Mouse (Mus musculus) neural tube, embryonic 11.5 days (tissue): Measurements from ENCODE around the gene Relch. TPM values are rescaled to one million over a fixed set of nuclear protein-coding genes. Genes with fewer than 3 reads are reported as not detected.
"Not testable (repeated sequence)": the region's sequence is repeated elsewhere in the genome, so short reads cannot be mapped to it uniquely, and the experiment has no call there.

ENCODE experiments used
- ATAC-seq: fragments of 200-750 bp; cut with Nextera tagmentation; 2 replicates; pipeline ENCODE4 v1.8.0; 2017; ENCODE audit warnings: moderate number of reproducible peaks, mild to moderate bottlenecking, moderate TSS enrichment, moderate library complexity; ENCODE audit not compliant: insufficient read depth, low FRiP score, low TSS enrichment
- DNase-seq: peaks from one replicate; pipeline ENCODE4 v3.0.0-alpha.2; 2015; ENCODE audit warnings: low spot score
- H3K27ac ChIP-seq: fragments of 300-500 bp; sonication (generic); 2 replicates; pipeline ENCODE4 v1.5.1; 2014; ENCODE audit warnings: low read depth, mild to moderate bottlenecking, low read length
- H3K27me3 ChIP-seq: fragments of 300-500 bp; sonication (generic); 2 replicates; pipeline ENCODE4 v1.6.1; 2014; ENCODE audit warnings: mild to moderate bottlenecking, low read length, mixed read lengths; ENCODE audit not compliant: control insufficient read depth, insufficient read depth
- H3K36me3 ChIP-seq: fragments of 300-500 bp; sonication (generic); 2 replicates; pipeline ENCODE4 v1.6.1; 2014; ENCODE audit warnings: mild to moderate bottlenecking, low read length, moderate library complexity, mixed read lengths; ENCODE audit not compliant: control insufficient read depth, insufficient read depth
- H3K4me1 ChIP-seq: fragments of 300-500 bp; sonication (generic); 2 replicates; pipeline ENCODE4 v1.6.1; 2014; ENCODE audit warnings: low read length, mixed read lengths; ENCODE audit not compliant: control insufficient read depth, insufficient read depth
- H3K4me2 ChIP-seq: fragments of 300-500 bp; sonication (generic); 2 replicates; pipeline ENCODE4 v1.6.1; 2014; ENCODE audit warnings: low read depth, mild to moderate bottlenecking, moderate library complexity
- H3K4me3 ChIP-seq: fragments of 300-500 bp; sonication (generic); 2 replicates; pipeline ENCODE4 v1.5.1; 2014; ENCODE audit warnings: low read depth, low read length
- H3K9ac ChIP-seq: fragments of 300-500 bp; sonication (generic); 2 replicates; pipeline ENCODE4 v1.6.1; 2014; ENCODE audit warnings: mild to moderate bottlenecking, low read length
- H3K9me3 ChIP-seq: fragments of 300-500 bp; sonication (generic); 2 replicates; pipeline ENCODE4 v1.6.1; 2016; ENCODE audit warnings: low read length; ENCODE audit not compliant: control insufficient read depth
- WGBS: fragments of 180-500 bp; shearing (Covaris S2); extraction: QIAGEN DNeasy Blood & Tissue Kit; methylation state at CpG from one replicate; pipeline ENCODE4 v1.1.7; 2014; 5-methylcytosine and 5-hydroxymethylcytosine counted together
- polyA plus RNA-seq: library from polyadenylated mRNA; unstranded; fragments of >200 nt; fragmentation: Nextera tagmentation; extraction: Ambion mirVana; gene quantifications from 2 replicates; pipeline ENCODE4 v1.2.1, GENCODE M21; 2014

Relch gene
- polyA plus RNA-seq, 1 experiment from 2014 or later: 32.1 TPM

DNA sequence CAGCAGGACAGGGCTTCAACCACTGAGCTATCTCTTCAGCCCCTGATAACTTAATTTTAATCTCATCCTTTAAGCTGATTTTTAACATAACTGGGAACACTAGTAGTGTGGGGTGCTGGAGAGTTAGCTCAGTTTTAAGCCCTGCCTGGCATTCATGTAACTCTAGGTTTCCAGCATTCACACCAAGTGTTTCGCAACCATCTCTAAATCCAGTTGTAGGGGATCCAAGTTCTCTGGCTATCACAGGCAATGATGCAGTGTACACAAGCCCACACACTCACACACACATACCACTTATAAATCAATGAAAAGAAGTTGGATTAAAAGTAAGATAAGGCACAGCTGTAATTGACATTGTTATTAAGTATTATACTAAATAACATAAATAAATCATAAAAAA, 54.7 kb downstream of the Relch start:
- Histone ChIP-seq H3K27me3 (no peaks in the 10 kb centered on the region), H3K4me3 (no peak overlapping the region), H3K9ac (no peak overlapping the region), H3K4me2 (no peak overlapping the region), H3K27ac (no peak overlapping the region), H3K4me1 (no peaks in the 10 kb centered on the region), H3K9me3 (no peaks in the 10 kb centered on the region), H3K36me3 (no peaks in the 10 kb centered on the region)
- no peak for ATAC-seq
- 100% methylated on average over 1 of the region's 1 CpGs for WGBS
- no peak for DNase-seq

DNA sequence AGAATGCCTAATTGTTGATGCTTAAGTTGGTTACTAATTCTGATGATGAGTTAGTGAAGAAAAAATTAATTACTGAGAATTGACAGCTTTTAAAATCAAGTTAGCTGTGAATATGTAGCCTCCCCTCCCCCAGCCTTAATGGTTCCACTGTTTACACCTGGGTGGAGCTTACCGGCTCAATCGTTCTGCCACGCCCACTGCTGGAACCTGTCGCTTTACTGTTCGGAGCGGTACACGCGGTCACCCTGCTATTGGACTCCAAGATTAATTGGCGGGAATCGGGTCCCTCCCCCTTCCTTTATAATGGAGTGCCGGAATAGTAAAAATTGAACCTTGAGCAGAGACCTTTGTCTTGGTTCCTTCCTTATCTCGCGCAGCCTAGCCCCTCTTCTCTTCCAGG, 65.6 kb downstream of the Relch start:
- H3K9me3 ChIP-seq, H3K36me3 ChIP-seq, ATAC-seq, DNase-seq, H3K27me3 ChIP-seq, H3K27ac ChIP-seq, H3K4me2 ChIP-seq, H3K4me1 ChIP-seq, H3K4me3 ChIP-seq, H3K9ac ChIP-seq: not testable (repeated sequence)
- WGBS: 94% methylated on average over 13 of the region's 13 CpGs

DNA sequence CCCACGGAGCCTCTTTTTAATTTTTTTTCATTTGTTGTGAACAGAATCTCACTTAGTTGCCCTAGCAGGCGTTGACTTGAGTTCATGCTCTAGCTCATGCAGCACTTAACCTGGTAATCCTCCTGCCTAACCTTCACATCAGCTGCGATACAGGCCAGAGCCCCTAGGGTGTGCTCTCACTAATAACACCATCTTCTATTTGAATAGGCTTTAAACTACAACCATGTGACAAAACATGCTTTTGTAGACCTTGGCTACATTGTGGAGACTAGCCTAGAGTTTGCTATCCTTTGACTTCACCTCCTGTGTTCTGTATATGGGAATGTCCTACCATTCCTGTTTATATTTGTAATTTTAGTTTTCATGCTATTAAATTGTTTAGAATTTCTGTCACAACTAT, 71.7 kb downstream of the Relch start:
- DNase-seq (no peak), ATAC-seq (no peak)
- Histone ChIP-seq H3K9ac (no peak overlapping the region), H3K27ac (no peak overlapping the region), H3K4me2 (no peak overlapping the region), H3K4me1 (no peaks in the 10 kb centered on the region), H3K36me3 (no peaks in the 10 kb centered on the region), H3K9me3 (no peaks in the 10 kb centered on the region), H3K4me3 (no peak overlapping the region), H3K27me3 (no peaks in the 10 kb centered on the region)
- 79% methylated on average over 3 of the region's 3 CpGs for WGBS

DNA sequence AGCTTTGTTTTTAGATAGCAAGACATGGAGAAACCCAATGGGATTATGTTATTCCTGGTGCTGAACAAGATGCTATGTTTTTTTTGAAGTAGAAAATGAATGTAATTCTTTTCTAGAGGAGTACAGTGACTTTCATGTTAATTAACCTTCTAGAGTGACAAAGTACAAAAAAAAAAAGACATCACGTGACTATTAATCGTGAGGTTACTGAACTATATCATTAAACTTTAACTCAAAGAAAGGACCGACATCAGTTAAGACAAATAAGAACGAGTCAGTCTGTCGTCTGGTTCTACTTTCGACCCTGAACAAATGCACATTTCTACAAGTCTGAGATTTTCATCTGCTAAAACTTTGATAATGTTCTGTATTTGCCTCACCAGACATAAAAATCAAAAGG, 74.7 kb downstream of the Relch start:
- H3K4me2 ChIP-seq: no peak overlapping the region
- ATAC-seq (no peak), DNase-seq (no peak)
- H3K27ac ChIP-seq: no peak overlapping the region
- H3K36me3 ChIP-seq: 0 out of 2 replicates have a peak, but pooled peaks cover 2% of the 10 kb centered on the region
- 95% methylated on average over 6 of the region's 6 CpGs for WGBS
- no peaks in the 10 kb centered on the region for H3K4me1 ChIP-seq
- H3K27me3 ChIP-seq: no peaks in the 10 kb centered on the region
- H3K9me3 ChIP-seq: no peaks in the 10 kb centered on the region
- H3K9ac ChIP-seq: no peak overlapping the region
- no peak overlapping the region for H3K4me3 ChIP-seq

DNA sequence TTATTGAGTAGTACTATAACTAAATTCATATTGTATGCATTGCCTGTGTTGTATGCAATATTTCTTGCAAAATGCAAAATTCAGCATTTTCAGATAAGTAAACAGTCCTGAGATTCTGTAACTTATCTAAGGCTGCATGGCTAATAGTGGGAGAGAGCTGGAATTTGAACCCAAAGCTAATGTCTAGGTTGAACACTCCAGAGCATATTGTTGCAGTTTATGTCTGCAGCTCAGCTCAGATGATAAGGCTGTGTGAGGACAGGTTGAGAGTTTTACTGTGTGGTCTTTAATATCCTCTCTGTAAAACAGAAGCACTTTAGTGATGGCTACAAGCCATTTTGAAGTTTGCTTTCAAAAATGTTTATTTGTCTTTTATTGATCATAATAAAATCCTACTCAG, 75.8 kb downstream of the Relch start:
- no peaks in the 10 kb centered on the region for H3K9me3 ChIP-seq
- H3K4me3 ChIP-seq: no peak overlapping the region
- peaks cover 2% of the 10 kb centered on the region; the same call in 1 of the 2 replicates for H3K36me3 ChIP-seq
- H3K9ac ChIP-seq: no peak overlapping the region
- H3K4me1 ChIP-seq: no peaks in the 10 kb centered on the region
- ATAC-seq (no peak), DNase-seq (no peak)
- H3K27me3 ChIP-seq: no peaks in the 10 kb centered on the region
- H3K4me2 ChIP-seq: no peak overlapping the region
- no peak overlapping the region for H3K27ac ChIP-seq

DNA sequence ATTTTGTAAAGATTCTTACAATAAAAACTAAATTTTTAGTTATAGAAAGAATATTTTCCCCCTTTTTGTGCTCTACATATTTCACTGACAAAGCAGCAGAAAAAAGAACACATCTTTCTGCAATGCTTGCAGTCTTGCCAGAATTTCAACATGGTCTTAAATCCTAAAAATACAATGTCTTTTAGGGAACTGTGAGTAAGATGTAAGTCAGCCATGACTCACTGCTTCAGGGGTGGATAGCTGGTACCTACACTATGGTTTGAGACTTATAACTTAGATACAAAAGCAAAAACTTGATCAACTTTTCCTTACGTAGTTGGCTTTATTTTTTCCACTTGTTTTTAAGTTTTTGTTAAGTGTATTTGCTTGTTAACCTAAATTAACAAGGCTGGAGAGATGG, 78.8 kb downstream of the Relch start:
- Histone ChIP-seq H3K27me3 (no peaks in the 10 kb centered on the region), H3K27ac (no peak overlapping the region), H3K9me3 (no peaks in the 10 kb centered on the region), H3K4me1 (no peaks in the 10 kb centered on the region), H3K4me2 (no peak overlapping the region), H3K36me3 (peaks cover 2% of the 10 kb centered on the region; the same call in 1 of the 2 replicates), H3K9ac (no peak overlapping the region), H3K4me3 (no peak overlapping the region)
- WGBS: 88% methylated on average over 1 of the region's 1 CpGs
- DNase-seq (no peak), ATAC-seq (no peak)

DNA sequence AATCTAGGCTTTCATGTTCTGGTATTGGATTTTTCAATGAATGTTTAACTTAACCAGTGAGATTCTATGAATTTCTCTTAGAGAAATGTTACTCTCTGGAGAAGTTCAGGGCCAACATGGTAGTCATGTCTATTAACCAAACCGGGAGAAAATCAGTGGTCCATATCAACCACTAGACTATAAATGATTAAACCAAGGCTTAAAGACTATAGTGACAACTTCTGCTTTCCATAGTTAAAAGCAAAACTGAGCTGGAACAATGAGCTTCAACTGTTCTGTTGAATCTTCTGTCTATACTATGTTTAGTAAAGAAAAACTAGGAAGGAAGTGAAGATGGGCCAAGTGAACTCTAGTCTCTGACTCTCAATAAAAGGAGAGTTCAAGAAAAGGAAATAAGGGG, 82.8 kb downstream of the Relch start:
- Histone ChIP-seq H3K27me3 (no peaks in the 10 kb centered on the region), H3K36me3 (peaks cover 2% of the 10 kb centered on the region; the same call in 1 of the 2 replicates), H3K4me3 (no peak overlapping the region), H3K9ac (no peak overlapping the region), H3K4me1 (no peaks in the 10 kb centered on the region), H3K4me2 (no peak overlapping the region), H3K27ac (no peak overlapping the region), H3K9me3 (no peaks in the 10 kb centered on the region)
- no peak for DNase-seq
- no peak for ATAC-seq
- WGBS: 94% methylated on average over 1 of the region's 1 CpGs

DNA sequence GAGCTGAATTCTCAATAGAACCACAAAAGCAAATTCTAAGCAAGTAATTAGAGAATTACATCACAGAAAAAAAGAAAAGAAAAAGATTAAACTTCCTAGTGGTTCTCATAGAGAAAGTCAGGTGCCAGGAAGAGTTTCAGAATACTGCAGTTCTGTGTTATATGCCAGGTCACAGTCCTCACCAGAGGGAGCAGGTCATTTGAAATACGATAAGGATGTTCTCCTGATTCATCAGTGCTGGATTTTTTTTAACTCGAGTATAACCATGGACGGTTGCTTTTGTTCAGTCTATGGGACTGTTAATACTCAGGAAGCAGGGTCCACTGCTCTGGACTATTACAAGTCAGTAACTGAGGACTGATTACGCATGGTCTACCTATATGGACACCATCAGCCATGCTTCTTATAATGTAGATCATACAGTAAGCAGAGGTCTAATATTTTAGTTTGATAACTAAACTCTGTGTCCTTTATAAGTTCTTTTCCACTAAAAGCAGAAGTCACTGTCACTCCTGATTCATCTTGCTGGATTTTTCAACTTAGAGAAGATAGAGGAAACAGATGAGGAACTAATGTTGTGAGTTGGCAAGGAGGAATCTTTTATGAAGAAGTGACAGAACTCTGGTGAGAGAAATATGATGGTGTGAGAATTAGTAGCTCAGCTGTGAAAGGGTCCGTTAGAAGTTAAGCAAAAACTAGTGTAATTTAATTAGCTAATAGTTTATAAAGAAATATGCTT, 83.4 kb downstream of the Relch start:
- H3K4me2 ChIP-seq: no peak overlapping the region
- no peak for DNase-seq
- H3K9ac ChIP-seq: no peak overlapping the region
- no peaks in the 10 kb centered on the region for H3K9me3 ChIP-seq
- H3K36me3 ChIP-seq: peaks cover under 1% of the 10 kb centered on the region; the same call in 1 of the 2 replicates
- ATAC-seq: no peak
- H3K27ac ChIP-seq: no peak overlapping the region
- H3K4me1 ChIP-seq: no peaks in the 10 kb centered on the region
- 93% methylated on average over 5 of the region's 5 CpGs for WGBS
- H3K4me3 ChIP-seq: no peak overlapping the region
- H3K27me3 ChIP-seq: no peaks in the 10 kb centered on the region

DNA sequence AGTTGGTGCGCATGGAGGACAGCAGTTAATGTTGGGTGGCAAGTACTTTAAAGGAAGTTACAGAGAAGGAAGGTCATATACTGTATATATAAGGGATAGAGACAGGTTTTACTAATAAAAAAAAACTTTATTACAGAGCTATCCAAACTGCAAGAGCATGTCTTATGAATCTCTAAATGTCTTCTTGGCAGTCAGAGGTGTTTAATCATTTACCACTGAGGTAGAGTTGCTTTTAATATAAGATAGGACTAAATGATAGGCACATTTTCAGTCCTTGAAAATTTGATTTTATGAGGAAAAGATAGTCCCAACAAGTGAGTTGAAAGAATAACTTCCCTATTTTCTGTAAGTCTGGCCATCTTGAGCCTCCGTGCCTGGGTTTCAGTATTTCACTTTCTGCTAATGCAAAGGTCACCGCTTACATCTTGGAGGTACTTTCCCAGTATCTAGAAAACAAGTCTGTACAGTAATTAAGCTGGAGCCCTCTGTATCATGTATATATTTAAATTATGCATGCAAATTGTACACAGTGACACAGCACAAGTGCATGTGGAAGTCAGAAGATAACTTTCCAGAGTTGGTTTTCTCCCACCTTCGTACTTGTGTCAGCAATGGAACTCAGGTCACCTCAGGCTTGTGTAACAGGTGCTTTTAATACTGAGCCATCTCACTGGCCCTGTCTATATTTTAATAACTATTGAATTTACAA, 84.6 kb downstream of the Relch start:
- H3K27ac ChIP-seq: no peak overlapping the region
- no peaks in the 10 kb centered on the region for H3K4me1 ChIP-seq
- no peak overlapping the region for H3K4me3 ChIP-seq
- 98% methylated on average over 4 of the region's 4 CpGs for WGBS
- DNase-seq: no peak
- no peak overlapping the region for H3K4me2 ChIP-seq
- H3K9ac ChIP-seq: no peak overlapping the region
- H3K27me3 ChIP-seq: no peaks in the 10 kb centered on the region
- H3K36me3 ChIP-seq: no peaks in the 10 kb centered on the region; the same call in 1 of the 2 replicates
- no peak for ATAC-seq
- H3K9me3 ChIP-seq: no peaks in the 10 kb centered on the region
